Mouse (Mus musculus) C2C12 (cell line): Measurements from ENCODE around the gene Chn2. TPM values are rescaled to one million over a fixed set of nuclear protein-coding genes. Genes with fewer than 3 reads are reported as not detected.

Source experiments
- H3K27me3 ChIP-seq: one replicate; pipeline ENCODE4 v1.6.1; 2011; ENCODE audit not compliant: control insufficient read depth, insufficient read depth, insufficient read length
- H3K36me3 ChIP-seq: one replicate; pipeline ENCODE4 v1.6.1; 2011; ENCODE audit not compliant: control insufficient read depth, insufficient read depth
- H3K4me3 ChIP-seq: one replicate; pipeline ENCODE4 v1.5.1; 2011; ENCODE audit warnings: mild to moderate bottlenecking, control low read depth; ENCODE audit not compliant: poor library complexity, insufficient read depth, severe bottlenecking
- H3K79me2 ChIP-seq: one replicate; pipeline ENCODE4 v1.6.1; 2011; ENCODE audit not compliant: control insufficient read depth, insufficient read depth
- H3K79me3 ChIP-seq: one replicate; pipeline ENCODE4 v1.6.1; 2011; ENCODE audit warnings: low read depth, control low read depth
- H3ac ChIP-seq: one replicate; pipeline ENCODE3; 2011; ENCODE audit warnings: low read depth; ENCODE audit not compliant: control insufficient read depth, insufficient read length
- CEBPB ChIP-seq: IDR thresholded peaks from one replicate; pipeline ENCODE4 v1.6.1; 2011; ENCODE audit warnings: low read depth, mild to moderate bottlenecking, control low read depth, moderate library complexity
- CTCF ChIP-seq: IDR thresholded peaks from one replicate; pipeline ENCODE4 v1.5.1; 2011; ENCODE audit not compliant: control insufficient read depth, insufficient read depth, insufficient read length
- FOSL1 ChIP-seq: IDR thresholded peaks from one replicate; pipeline ENCODE4 v1.8.0; 2011; ENCODE audit warnings: mild to moderate bottlenecking, low read length; ENCODE audit not compliant: poor library complexity, insufficient read depth, severe bottlenecking
- MAX ChIP-seq: IDR thresholded peaks from one replicate; pipeline ENCODE4 v1.6.1; 2011; ENCODE audit warnings: mild to moderate bottlenecking, control low read depth
- MYOD1 ChIP-seq: IDR thresholded peaks from one replicate; pipeline ENCODE4 v1.6.1; 2011; ENCODE audit warnings: low read depth; ENCODE audit not compliant: control insufficient read depth, insufficient read length
- MYOG ChIP-seq: IDR thresholded peaks from one replicate; pipeline ENCODE4 v1.6.1; 2011; ENCODE audit not compliant: control insufficient read depth, insufficient read length; ENCODE audit errors: extremely low read depth
- USF1 ChIP-seq: IDR thresholded peaks from one replicate; pipeline ENCODE4 v1.6.1; 2011; ENCODE audit warnings: low read depth, mild to moderate bottlenecking, control low read depth, moderate library complexity
- polyA plus RNA-seq: library from polyadenylated mRNA; unstranded; fragments of >200 nt; fragmentation: generic; extraction: Trizol; gene quantifications from one replicate; pipeline ENCODE4 v1.2.1, GENCODE M21; 2012; ENCODE audit warnings: missing spikeins

Gene Chn2
- polyA plus RNA-seq, 1 experiment: 6.4 TPM

GRCm38 (mm10) chr6:54151443-54152241, 112.3 kb downstream of the Chn2 start:
- no peaks in the 10 kb centered on the region for H3K79me2 ChIP-seq

GRCm38 (mm10) chr6:54157097-54157496, 117.7 kb downstream of the Chn2 start:
- TF ChIP-seq MYOD1 (no peak), CEBPB (no peak), FOSL1 (no peak), USF1 (no peak), MYOG (no peak), CTCF (no peak), MAX (no peak)
- no peak overlapping the region for H3K4me3 ChIP-seq
- H3K79me2 ChIP-seq: no peaks in the 10 kb centered on the region
- H3K79me3 ChIP-seq: no peaks in the 10 kb centered on the region
- H3K27me3 ChIP-seq: no peaks in the 10 kb centered on the region
- H3K36me3 ChIP-seq: no peaks in the 10 kb centered on the region
- H3ac ChIP-seq: no peak overlapping the region

More at GRCm38 (mm10) chr6:54151443-54152241, 112.3 kb downstream of the Chn2 start:
- Histone ChIP-seq H3K36me3 (no peaks in the 10 kb centered on the region), H3K79me3 (no peaks in the 10 kb centered on the region), H3K27me3 (no peaks in the 10 kb centered on the region), H3ac (no peak overlapping the region), H3K4me3 (no peak overlapping the region)
- TF ChIP-seq CTCF: no peak
- TF ChIP-seq MAX: no peak
- TF ChIP-seq USF1: no peak
- no peak for TF ChIP-seq FOSL1
- TF ChIP-seq MYOG: no peak
- no peak for TF ChIP-seq CEBPB
- TF ChIP-seq MYOD1: no peak

DNA sequence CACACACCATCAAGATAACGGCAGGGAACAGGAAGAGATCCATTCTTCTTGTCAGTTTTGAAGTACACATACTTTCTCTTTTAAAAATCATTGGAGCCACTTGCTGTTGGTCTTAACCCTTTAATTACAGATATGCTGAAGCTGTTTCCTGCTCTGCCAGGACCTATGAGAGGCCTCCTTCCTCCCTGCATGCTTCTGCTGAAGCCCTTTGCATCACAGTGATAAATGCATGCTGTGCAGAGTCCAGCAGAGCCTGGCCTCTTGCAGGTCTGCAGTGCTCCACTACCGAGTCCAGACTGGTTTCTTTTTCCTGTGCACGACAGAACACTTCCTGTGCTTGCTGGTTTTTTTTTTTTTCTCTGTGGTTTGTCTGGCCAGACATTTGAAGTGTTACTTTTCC, 119.0 kb downstream of the Chn2 start:
- no peaks in the 10 kb centered on the region for H3K36me3 ChIP-seq
- H3K4me3 ChIP-seq: no peak overlapping the region
- no peaks in the 10 kb centered on the region for H3K79me2 ChIP-seq
- TF ChIP-seq MYOD1: no peak
- TF ChIP-seq MAX: no peak
- no peak for TF ChIP-seq CEBPB
- TF ChIP-seq MYOG: no peak
- no peak for TF ChIP-seq CTCF
- no peak for TF ChIP-seq FOSL1
- TF ChIP-seq USF1: no peak
- H3ac ChIP-seq: no peak overlapping the region
- H3K79me3 ChIP-seq: no peaks in the 10 kb centered on the region
- H3K27me3 ChIP-seq: no peaks in the 10 kb centered on the region

GRCm38 (mm10) chr6:54160677-54161076, 121.3 kb downstream of the Chn2 start:
- peak; percentile 44 for TF ChIP-seq CEBPB
- TF ChIP-seq USF1: no peak
- no peaks in the 10 kb centered on the region for H3K79me2 ChIP-seq
- H3K36me3 ChIP-seq: no peaks in the 10 kb centered on the region

DNA sequence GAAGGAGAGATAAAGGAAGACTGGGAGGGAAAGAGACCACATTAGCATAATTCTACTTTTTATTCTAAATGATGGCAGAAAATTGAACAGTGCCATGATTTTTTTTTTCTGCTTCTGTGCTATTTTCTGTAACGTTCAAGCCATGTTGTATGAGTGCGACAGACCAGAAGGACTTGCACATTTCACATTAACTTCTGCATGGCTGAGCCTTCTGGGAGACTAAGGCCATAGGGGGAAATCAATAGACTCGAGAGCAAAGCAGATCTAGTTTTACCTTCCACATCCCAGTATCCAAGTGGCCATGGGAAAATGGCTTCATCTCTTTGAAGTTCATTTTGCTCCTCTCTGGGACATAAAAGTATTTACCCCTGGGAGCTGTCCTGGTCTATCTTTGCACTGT, 121.9 kb downstream of the Chn2 start:
- Histone ChIP-seq H3K36me3 (no peaks in the 10 kb centered on the region), H3K79me3 (no peaks in the 10 kb centered on the region), H3K4me3 (no peak overlapping the region), H3ac (no peak overlapping the region), H3K27me3 (no peaks in the 10 kb centered on the region), H3K79me2 (no peaks in the 10 kb centered on the region)
- TF ChIP-seq FOSL1: no peak
- TF ChIP-seq CEBPB: no peak
- TF ChIP-seq CTCF: no peak

More at GRCm38 (mm10) chr6:54160677-54161076, 121.3 kb downstream of the Chn2 start:
- H3K79me3 ChIP-seq: no peaks in the 10 kb centered on the region
- no peak overlapping the region for H3ac ChIP-seq
- H3K27me3 ChIP-seq: no peaks in the 10 kb centered on the region
- no peak overlapping the region for H3K4me3 ChIP-seq

DNA sequence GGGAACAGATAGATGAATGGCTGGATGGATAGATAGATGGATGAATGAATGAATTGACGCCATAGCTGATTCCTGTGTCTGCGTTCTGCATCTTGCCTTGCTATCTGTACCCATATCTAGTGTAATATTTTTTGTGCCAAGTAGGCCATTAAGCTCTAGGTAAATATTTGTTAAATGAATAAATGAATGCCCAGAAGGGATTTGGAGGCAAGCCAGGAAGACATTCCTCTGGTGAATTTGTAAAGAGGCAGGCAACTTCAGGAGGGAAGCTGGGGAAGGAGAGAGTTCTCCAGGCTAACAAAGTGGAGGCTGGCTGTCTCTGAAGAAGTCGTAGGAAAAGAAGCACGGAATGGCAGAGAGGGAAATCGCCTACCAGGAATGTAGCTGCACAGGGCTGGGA, 123.0 kb downstream of the Chn2 start:
- H3K79me3 ChIP-seq: no peaks in the 10 kb centered on the region
- no peaks in the 10 kb centered on the region for H3K36me3 ChIP-seq
- no peak for TF ChIP-seq FOSL1
- TF ChIP-seq MAX: no peak
- TF ChIP-seq USF1: no peak

GRCm38 (mm10) chr6:54162786-54163185, 123.4 kb downstream of the Chn2 start:
- no peak overlapping the region for H3ac ChIP-seq
- no peak overlapping the region for H3K4me3 ChIP-seq
- no peaks in the 10 kb centered on the region for H3K79me2 ChIP-seq
- H3K79me3 ChIP-seq: no peaks in the 10 kb centered on the region
- H3K27me3 ChIP-seq: no peaks in the 10 kb centered on the region
- TF ChIP-seq FOSL1 (no peak), MAX (no peak), MYOG (no peak), MYOD1 (no peak), CEBPB (no peak), CTCF (no peak), USF1 (no peak)
- H3K36me3 ChIP-seq: no peaks in the 10 kb centered on the region

More for the DNA sequence above, 123.0 kb downstream of the Chn2 start:
- Histone ChIP-seq H3K27me3 (no peaks in the 10 kb centered on the region), H3K79me2 (no peaks in the 10 kb centered on the region), H3K4me3 (no peak overlapping the region), H3ac (no peak overlapping the region)
